Mouse (Mus musculus) olfactory bulb, adult 2 months (tissue): ENCODE data around the gene Ccl24. TPM values are rescaled to one million over a fixed set of nuclear protein-coding genes. Genes with fewer than 3 reads are reported as not detected.

Source experiments
- H3K27ac ChIP-seq: fragments of 200-500 bp; 2 replicates; pipeline ENCODE4 v1.5.1; 2012; ENCODE audit warnings: low read depth, low read length; ENCODE audit not compliant: insufficient read depth
- H3K4me1 ChIP-seq: fragments of 200-500 bp; 2 replicates; pipeline ENCODE4 v1.6.1; 2012; ENCODE audit warnings: low read length; ENCODE audit not compliant: control insufficient read depth, insufficient read depth
- H3K4me3 ChIP-seq: fragments of 200-500 bp; 2 replicates; pipeline ENCODE4 v1.5.1; 2012; ENCODE audit warnings: mild to moderate bottlenecking, low read depth, low read length, moderate library complexity; ENCODE audit not compliant: insufficient read depth
- CTCF ChIP-seq: fragments of 200-500 bp; IDR thresholded peaks from 2 replicates; pipeline ENCODE4 v1.5.1; 2012; ENCODE audit warnings: low read depth, mild to moderate bottlenecking, low read length, moderate library complexity; ENCODE audit not compliant: insufficient read depth
- POLR2A ChIP-seq: fragments of 200-500 bp; IDR thresholded peaks from 2 replicates; pipeline ENCODE4 v1.6.1; 2012; ENCODE audit warnings: mild to moderate bottlenecking, low read depth, low read length, moderate library complexity; ENCODE audit not compliant: insufficient read depth
- WGBS: fragments of 180-500 bp; shearing (Covaris S2); methylation state at CpG from one replicate; pipeline ENCODE4 v1.1.7; 2018; 5-methylcytosine and 5-hydroxymethylcytosine counted together
- polyA plus RNA-seq: library from polyadenylated mRNA; stranded (reverse); fragments of >200 nt; gene quantifications from 2 replicates; pipeline ENCODE4 v1.2.4, GENCODE M21; 2012; ENCODE audit warnings: low replicate concordance; ENCODE audit not compliant: missing spikeins, insufficient read depth, insufficient read length

Gene Ccl24
- polyA plus RNA-seq, 1 experiment, result not detected

GRCm38 (mm10) chr5:135585691-135586090 is 12.8 kb upstream of the Ccl24 start:
- no peak for TF ChIP-seq CTCF
- no peak for TF ChIP-seq POLR2A
- WGBS, result 92% methylated on average over 8 of the region's 8 CpGs
- no peak overlapping the region for H3K4me3 ChIP-seq
- H3K4me1 ChIP-seq, result no peaks in the 10 kb centered on the region
- H3K27ac ChIP-seq, result no peak overlapping the region

DNA sequence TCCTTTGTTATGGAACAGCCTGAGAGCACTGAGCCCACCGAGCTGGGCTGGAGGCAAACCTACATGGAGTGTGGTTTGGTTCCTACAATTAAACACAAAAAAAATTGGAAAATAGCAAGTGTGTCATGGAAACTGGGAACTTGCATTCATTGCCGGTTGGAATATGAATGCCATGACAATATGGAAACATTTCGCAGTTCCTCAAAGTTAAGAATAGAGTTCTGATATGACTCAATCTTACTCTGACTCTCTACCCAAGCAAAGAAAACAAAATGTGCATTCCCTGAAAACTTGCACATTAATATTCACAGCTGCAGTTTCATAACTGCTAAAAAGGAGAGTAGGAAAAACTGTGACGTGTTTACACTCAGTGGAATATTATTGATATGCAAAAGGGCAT is 9.5 kb upstream of the Ccl24 start:
- WGBS, result 74% methylated on average over 4 of the region's 4 CpGs
- peaks cover 5% of the 10 kb centered on the region; the same call in 1 of the 2 replicates for H3K4me1 ChIP-seq
- H3K27ac ChIP-seq, result no peak overlapping the region

DNA sequence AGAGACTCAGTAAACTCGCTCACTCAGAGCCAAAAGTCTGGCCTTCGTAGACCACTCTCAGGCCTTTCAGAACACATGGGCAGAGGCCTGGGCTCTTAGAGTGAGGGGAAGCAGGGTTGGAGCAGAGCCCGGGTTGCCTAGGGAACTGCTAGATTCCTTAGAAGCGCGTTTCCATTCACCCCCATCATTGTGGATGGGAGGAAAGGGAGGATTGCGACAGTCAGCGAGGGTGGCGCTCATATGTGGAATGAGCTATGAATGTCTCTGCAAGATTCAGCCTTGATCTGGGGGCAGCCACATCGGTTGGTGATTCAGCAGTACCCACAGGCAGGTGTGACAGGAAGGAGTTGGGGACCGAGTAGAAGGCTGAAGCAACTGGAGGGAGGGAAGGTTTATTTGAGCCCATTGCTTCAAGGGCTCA is 6.5 kb upstream of the Ccl24 start:
- H3K4me3 ChIP-seq, result no peak overlapping the region
- no peak overlapping the region for H3K27ac ChIP-seq
- no peak for TF ChIP-seq POLR2A
- no peak for TF ChIP-seq CTCF
- WGBS, result 38% methylated on average over 10 of the region's 10 CpGs
- H3K4me1 ChIP-seq, result peaks cover 5% of the 10 kb centered on the region; the same call in 1 of the 2 replicates

More for the DNA sequence above, 9.5 kb upstream of the Ccl24 start:
- H3K4me3 ChIP-seq, result no peak overlapping the region
- no peak for TF ChIP-seq POLR2A
- TF ChIP-seq CTCF, result no peak

- TF ChIP-seq CTCF, result no peak
- TF ChIP-seq POLR2A, result no peak
- Histone ChIP-seq H3K4me3 (no peak overlapping the region), H3K4me1 (peaks cover 5% of the 10 kb centered on the region; the same call in 1 of the 2 replicates), H3K27ac (no peak overlapping the region)
- WGBS, result 81% methylated on average over 4 of the region's 4 CpGs
Measured at GRCm38 (mm10) chr5:135576055-135576454, 3.2 kb upstream of the Ccl24 start.

DNA sequence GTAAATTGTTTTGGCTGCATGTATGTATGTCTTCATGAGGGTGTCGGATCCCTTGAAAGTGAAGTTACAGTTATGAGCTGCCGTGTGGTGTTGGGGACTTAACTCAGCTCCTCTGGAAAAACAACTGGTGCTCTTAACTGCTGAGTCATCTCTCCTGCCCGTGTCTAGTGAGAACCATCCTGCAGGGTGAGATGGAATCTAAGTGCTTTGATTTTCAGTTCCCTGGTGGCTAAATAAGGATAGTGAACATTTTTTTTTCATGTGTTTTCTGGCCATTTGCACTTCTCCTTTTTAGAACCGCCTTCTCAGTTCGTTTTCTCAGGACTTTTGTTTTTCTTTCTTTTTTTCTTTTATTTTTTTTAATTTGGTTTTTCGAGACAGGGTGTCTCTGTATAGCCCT is 4.2 kb downstream of the Ccl24 start:
- Histone ChIP-seq H3K4me1 (no peaks in the 10 kb centered on the region), H3K27ac (no peak overlapping the region), H3K4me3 (no peak overlapping the region)
- whole genome bisulfite sequencing, result 55% methylated on average over 6 of the region's 6 CpGs
- TF ChIP-seq CTCF (no peak), POLR2A (no peak)

DNA sequence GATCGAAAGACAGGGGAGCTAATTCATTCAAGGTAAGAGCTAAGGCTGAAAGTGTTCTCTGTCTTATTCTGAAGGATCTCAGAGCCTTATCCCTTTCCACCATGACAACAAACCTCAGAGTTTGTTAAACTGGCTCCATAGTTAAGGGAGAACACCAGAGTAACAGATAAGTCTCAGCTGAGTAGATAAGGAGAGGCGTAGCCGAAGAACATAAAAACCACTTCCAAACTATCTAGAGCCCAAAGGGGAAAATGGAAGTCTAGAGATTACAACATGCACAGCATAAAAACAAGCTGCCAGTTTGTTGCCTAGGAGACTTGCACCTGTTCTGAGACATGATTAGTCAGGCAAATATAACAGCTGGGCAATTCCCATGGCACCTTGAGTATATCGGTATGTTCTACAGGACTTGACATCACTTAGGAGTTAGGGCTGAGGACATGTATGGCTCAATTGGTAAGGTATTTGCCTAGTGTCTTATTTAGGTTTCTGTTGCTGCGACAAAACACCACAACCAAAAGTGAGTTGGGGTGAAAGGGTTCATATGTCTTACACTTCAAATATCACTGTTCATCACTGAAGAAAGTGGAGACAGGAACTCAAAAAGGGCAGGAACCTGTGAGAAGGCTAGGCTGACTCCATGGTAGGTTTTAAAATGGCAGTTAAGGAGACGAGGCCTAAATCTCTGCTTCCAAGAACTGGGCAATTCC is 5.1 kb downstream of the Ccl24 start:
- H3K4me1 ChIP-seq, result no peaks in the 10 kb centered on the region
- 92% methylated on average over 6 of the region's 6 CpGs for WGBS
- TF ChIP-seq CTCF (no peak), POLR2A (no peak)
- H3K27ac ChIP-seq, result no peak overlapping the region
- H3K4me3 ChIP-seq, result no peak overlapping the region

DNA sequence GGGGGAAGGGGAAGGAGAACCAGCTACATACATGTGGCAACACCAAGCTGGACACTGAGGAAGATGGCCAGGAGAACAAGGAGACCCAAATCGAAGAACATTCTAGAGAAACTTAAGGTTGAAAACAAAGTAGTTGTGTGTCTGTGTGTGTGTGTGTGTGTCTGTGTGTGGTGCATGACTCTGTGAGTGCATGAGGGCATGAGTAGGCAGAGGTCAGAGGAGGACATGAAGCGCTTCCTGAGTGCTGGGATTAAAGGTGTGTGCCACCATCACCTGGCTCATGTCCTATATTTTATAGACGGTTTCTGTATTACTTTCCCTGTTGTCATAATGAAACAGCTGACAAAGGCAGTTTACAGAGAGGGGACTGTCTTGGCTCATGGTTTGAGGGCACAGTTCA is 9.4 kb downstream of the Ccl24 start, which contains the start of gene Ccl26:
Ccl26 (minus strand) TSS at position 101 of the 400 bp plus-strand sequence.
- no peak within 1 kb of the TSS for H3K27ac ChIP-seq
- H3K4me3 ChIP-seq, result no peak within 1 kb of the TSS
- 92% methylated on average over 3 of the region's 3 CpGs for WGBS
- no peaks in the 10 kb centered on the region for H3K4me1 ChIP-seq
- TF ChIP-seq CTCF (no peak), POLR2A (no peak)

GRCm38 (mm10) chr5:135557671-135558070 is 15.2 kb downstream of the Ccl24 start:
- Histone ChIP-seq H3K4me1 (peaks cover 2% of the 10 kb centered on the region; the same call in 1 of the 2 replicates), H3K4me3 (no peak overlapping the region), H3K27ac (no peak overlapping the region)
- 78% methylated on average over 3 of the region's 3 CpGs for whole genome bisulfite sequencing
- TF ChIP-seq POLR2A, result no peak

DNA sequence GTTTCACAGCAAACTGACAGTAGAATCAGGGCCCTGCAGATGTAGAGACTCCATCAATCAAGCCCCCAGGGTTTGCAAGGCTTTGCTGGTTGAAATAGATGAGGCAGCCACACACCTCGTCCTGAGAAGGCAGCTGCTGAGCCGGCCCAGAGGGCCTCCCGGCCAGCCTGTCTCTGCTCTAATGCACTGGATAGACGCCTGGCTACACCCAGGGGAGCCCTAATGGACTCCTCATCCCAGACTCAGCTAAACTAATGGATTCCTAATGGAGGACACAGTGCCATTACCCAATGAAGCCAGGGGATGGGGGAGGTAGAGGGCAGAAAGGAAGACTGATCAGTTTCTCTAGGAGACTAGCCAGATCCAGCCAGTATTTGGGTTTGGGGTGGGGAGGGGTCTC is 15.8 kb downstream of the Ccl24 start:
- Histone ChIP-seq H3K4me3 (no peak overlapping the region), H3K4me1 (peaks cover 2% of the 10 kb centered on the region; the same call in 1 of the 2 replicates), H3K27ac (no peak overlapping the region)
- TF ChIP-seq CTCF (no peak), POLR2A (no peak)
- WGBS, result 66% methylated on average over 4 of the region's 4 CpGs
